Mouse (Mus musculus): ENCODE measurements around the gene Slc25a22. TPM values are rescaled to one million over a fixed set of nuclear protein-coding genes. Genes with fewer than 3 reads are reported as not detected.

The Slc25a22 gene
- polyA plus RNA-seq, 1 experiment, result 16.2 TPM

DNA sequence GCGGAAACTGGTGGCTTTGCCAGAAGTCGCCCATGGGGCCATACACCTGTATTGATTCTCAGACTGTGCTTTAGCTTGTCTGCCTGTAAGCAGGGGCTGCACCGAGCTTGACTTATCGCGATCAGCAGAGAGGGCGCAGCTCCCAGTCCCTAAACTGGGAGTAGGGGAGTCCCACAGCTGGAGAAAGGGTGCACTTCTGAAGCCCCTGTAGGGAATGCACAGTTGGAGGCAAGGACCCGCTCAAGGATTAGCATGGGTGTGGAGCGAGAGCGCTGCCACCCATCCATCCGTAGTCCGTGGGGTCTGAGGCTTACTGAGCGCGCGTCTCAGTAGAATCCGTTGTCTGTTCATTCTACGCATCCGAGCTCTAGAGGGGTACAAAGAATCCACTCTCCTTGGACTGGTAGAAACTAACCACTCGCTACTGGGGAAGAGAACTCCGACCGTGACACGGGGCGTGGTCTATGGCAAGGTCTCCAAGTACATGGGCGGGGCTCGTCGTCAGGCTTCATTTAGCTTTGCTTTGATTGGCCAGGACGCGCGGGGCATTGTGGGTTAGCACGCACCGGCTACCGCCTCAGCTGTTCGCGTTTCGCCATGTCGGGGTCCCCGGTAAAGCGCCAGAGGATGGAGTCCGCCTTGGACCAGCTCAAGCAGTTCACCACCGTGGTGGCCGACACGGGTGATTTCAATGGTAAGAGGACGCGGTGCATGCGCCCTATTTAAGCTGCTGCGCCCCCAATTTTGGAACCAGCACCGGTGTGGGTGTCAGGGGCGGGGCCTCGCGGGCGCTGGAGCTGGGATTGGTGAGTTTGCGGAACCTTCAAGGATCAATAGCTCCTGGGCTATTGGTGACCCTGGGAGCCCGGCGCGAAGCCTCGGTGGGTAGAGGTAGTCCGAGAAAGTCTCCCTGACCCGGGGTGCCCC is 45.8 kb downstream of the Slc25a22 start, which contains the start of gene Taldo1:
Taldo1 (plus strand) TSS at position 575 of the 927 bp plus-strand sequence.
- TF ChIP-seq CTCF (IDR thresholded peaks at IDR 0.05; ENCODE audit: control insufficient read depth, insufficient read depth, insufficient read length), result no peak
- TF ChIP-seq MAX (IDR thresholded peaks at IDR 0.05), result peak; percentile 7
- H3K79me3 ChIP-seq (ENCODE audit: low read depth), result peaks cover 19% of the 10 kb centered on the region
- peak within 1 kb of the TSS; percentile 51 for H3K4me3 ChIP-seq (ENCODE audit: insufficient read depth, poor library complexity, severe bottlenecking)
- peak within 1 kb of the TSS; percentile 85 for H3ac ChIP-seq (ENCODE audit: control insufficient read depth, insufficient read length, low read depth)
- peaks cover 38% of the 10 kb centered on the region for H3K79me2 ChIP-seq (ENCODE audit: control insufficient read depth, insufficient read depth)
- peaks cover 9% of the 10 kb centered on the region for H3K36me3 ChIP-seq (ENCODE audit: control insufficient read depth, insufficient read depth)
- no peaks in the 10 kb centered on the region for H3K27me3 ChIP-seq (ENCODE audit: control insufficient read depth, insufficient read depth, insufficient read length)

DNA sequence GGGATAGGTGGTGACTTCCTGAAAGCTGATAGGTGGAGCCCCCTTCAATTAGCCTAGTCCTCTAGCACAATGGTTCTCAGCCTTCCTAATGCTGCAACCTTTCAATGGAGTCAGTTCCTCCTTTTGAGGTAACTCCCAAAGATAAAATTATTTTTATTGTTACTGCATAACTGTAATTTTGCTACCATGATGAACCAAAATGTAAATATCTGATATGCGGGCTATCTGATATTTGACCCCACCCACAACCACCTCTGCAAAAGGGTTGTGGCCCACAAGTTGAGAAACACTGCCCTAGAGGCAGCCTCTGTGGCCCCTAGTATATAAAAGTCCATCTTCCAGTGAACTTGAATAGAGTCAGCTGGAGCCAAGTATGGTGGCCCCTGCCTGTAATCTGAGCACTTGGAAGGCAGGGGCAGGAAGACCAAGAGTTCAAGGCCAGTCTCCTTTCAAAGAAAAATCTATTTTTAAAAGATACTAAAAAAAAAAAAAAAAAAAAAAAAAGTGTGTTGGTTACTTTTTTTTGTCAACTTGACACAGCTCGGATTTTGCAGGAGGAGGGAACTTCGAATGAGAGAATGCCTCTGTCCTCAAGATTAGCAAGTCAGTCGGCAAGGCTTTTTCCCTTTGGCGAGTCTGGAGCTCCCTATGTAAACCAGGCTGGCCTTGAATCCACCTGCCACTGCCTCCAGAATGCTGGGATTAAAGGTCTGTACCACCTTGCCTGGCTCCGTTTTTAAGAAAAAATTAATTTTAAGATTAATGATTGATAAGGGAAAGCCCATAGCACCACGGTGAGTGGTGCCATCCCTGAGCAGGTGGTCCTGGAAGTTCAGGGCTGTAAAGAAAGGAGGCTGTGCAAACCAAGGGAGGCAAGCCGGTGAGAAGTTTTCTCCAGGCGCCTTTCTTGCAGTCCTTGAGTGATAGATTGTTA is 47.1 kb downstream of the Slc25a22 start:
- Histone ChIP-seq H3K27me3 (ENCODE audit: control insufficient read depth, insufficient read depth, insufficient read length) (no peaks in the 10 kb centered on the region), H3K36me3 (ENCODE audit: control insufficient read depth, insufficient read depth) (no peaks in the 10 kb centered on the region), H3ac (ENCODE audit: control insufficient read depth, insufficient read length, low read depth) (no peak overlapping the region), H3K79me2 (ENCODE audit: control insufficient read depth, insufficient read depth) (peaks cover 31% of the 10 kb centered on the region), H3K79me3 (ENCODE audit: low read depth) (peaks cover 16% of the 10 kb centered on the region), H3K4me3 (ENCODE audit: insufficient read depth, poor library complexity, severe bottlenecking) (no peak overlapping the region)
- TF ChIP-seq USF1 (IDR thresholded peaks at IDR 0.05; ENCODE audit: low read depth), result no peak

GRCm38 (mm10) chr7:141388487-141389109 is 49.1 kb downstream of the Slc25a22 start:
- TF ChIP-seq USF1 (IDR thresholded peaks at IDR 0.05; ENCODE audit: low read depth) (no peak), CTCF (IDR thresholded peaks at IDR 0.05; ENCODE audit: control insufficient read depth, insufficient read depth, insufficient read length) (no peak), CEBPB (IDR thresholded peaks at IDR 0.05; ENCODE audit: low read depth) (no peak), MYOG (IDR thresholded peaks at IDR 0.05; ENCODE audit: control insufficient read depth, extremely low read depth, insufficient read length) (no peak), MYOD1 (IDR thresholded peaks at IDR 0.05; ENCODE audit: control insufficient read depth, insufficient read length, low read depth) (no peak), MAX (IDR thresholded peaks at IDR 0.05) (no peak), FOSL1 (IDR thresholded peaks at IDR 0.05; ENCODE audit: insufficient read depth, low read length, poor library complexity, severe bottlenecking) (no peak)
- no peak overlapping the region for H3K4me3 ChIP-seq (ENCODE audit: insufficient read depth, poor library complexity, severe bottlenecking)

DNA sequence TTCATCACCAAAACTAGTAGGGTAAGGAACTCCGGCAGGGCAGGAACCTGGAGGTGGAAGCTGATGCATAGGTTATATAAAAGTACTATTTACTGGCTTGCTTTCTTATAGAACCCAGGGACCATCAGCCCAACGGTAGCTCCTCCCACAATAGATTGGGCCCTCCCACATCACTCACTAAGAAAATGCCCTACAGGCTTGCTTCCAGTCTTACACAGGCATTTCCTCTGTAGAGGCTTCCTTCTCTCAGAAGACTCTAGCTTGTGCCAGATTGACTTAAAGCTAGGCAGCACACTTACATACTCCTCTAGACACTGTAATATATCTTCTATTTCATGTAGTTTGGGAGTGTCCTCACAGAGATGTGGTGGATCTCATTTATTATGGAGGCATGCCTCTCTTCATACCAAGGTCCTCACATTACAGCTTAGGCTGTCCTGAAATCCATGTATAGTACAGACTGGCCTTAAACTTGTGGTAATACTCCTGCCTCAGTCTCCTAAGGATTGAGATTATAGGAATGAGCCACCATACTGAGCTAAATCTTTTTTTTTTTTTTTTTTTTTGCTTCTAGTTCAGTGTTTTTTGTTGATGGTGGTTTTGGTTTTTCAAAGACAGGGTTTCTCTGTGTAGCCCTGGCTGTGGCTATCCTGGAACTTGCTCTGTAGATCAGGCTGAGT is 49.7 kb downstream of the Slc25a22 start:
- TF ChIP-seq FOSL1 (IDR thresholded peaks at IDR 0.05; ENCODE audit: insufficient read depth, low read length, poor library complexity, severe bottlenecking) (no peak), USF1 (IDR thresholded peaks at IDR 0.05; ENCODE audit: low read depth) (no peak), CEBPB (IDR thresholded peaks at IDR 0.05; ENCODE audit: low read depth) (no peak), CTCF (IDR thresholded peaks at IDR 0.05; ENCODE audit: control insufficient read depth, insufficient read depth, insufficient read length) (no peak), MYOD1 (IDR thresholded peaks at IDR 0.05; ENCODE audit: control insufficient read depth, insufficient read length, low read depth) (no peak), MAX (IDR thresholded peaks at IDR 0.05) (no peak), MYOG (IDR thresholded peaks at IDR 0.05; ENCODE audit: control insufficient read depth, extremely low read depth, insufficient read length) (no peak)
- Histone ChIP-seq H3K79me3 (ENCODE audit: low read depth) (peaks cover 7% of the 10 kb centered on the region), H3K79me2 (ENCODE audit: control insufficient read depth, insufficient read depth) (peaks cover 7% of the 10 kb centered on the region), H3K27me3 (ENCODE audit: control insufficient read depth, insufficient read depth, insufficient read length) (peaks cover 8% of the 10 kb centered on the region), H3ac (ENCODE audit: control insufficient read depth, insufficient read length, low read depth) (no peak overlapping the region), H3K4me3 (ENCODE audit: insufficient read depth, poor library complexity, severe bottlenecking) (no peak overlapping the region), H3K36me3 (ENCODE audit: control insufficient read depth, insufficient read depth) (no peaks in the 10 kb centered on the region)

More at GRCm38 (mm10) chr7:141388487-141389109, 49.1 kb downstream of the Slc25a22 start:
- Histone ChIP-seq H3K79me2 (ENCODE audit: control insufficient read depth, insufficient read depth) (peaks cover 14% of the 10 kb centered on the region), H3K79me3 (ENCODE audit: low read depth) (peaks cover 12% of the 10 kb centered on the region), H3K27me3 (ENCODE audit: control insufficient read depth, insufficient read depth, insufficient read length) (peaks cover 8% of the 10 kb centered on the region), H3ac (ENCODE audit: control insufficient read depth, insufficient read length, low read depth) (no peak overlapping the region), H3K36me3 (ENCODE audit: control insufficient read depth, insufficient read depth) (no peaks in the 10 kb centered on the region)

DNA sequence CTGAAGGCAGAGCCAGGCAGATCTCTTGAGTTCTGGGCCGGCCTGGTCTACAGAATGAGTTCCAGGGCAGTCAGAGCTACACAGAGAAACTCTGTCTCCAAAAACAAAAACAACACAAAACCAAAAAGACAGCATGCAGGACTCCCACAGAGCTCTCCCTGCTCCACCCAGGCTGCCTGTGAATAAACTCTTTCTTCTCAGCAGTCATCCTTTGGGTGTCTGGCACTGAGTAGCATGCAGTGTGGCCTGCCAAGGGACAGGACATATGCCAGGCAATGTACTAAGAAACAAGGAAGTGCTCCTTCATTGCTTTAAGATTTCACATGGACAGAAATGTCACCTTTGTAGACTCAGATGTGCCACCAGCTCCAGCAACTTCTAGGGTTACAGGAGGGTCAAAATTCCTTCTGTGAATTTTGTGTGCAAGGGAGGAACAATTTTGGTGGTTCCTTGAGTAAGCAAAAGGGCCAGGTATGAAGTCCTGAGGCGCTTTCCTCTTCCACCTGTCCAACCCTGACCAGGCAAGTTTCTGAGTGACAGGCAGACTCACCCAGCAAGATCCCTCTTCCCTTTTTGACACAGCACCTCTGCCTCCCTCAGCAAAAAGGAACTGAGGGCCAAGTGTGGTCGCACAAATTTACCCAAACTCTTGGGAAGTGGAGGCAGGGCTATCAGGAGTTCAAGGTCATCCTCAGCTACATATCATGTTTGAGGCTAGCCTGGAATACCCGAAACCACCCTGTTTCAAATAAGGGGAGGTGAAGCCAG is 56.4 kb downstream of the Slc25a22 start:
- Histone ChIP-seq H3K4me3 (ENCODE audit: insufficient read depth, poor library complexity, severe bottlenecking) (no peak overlapping the region), H3K27me3 (ENCODE audit: control insufficient read depth, insufficient read depth, insufficient read length) (peaks cover 16% of the 10 kb centered on the region), H3K36me3 (ENCODE audit: control insufficient read depth, insufficient read depth) (no peaks in the 10 kb centered on the region), H3ac (ENCODE audit: control insufficient read depth, insufficient read length, low read depth) (no peak overlapping the region), H3K79me3 (ENCODE audit: low read depth) (no peaks in the 10 kb centered on the region), H3K79me2 (ENCODE audit: control insufficient read depth, insufficient read depth) (no peaks in the 10 kb centered on the region)
- TF ChIP-seq MYOD1 (IDR thresholded peaks at IDR 0.05; ENCODE audit: control insufficient read depth, insufficient read length, low read depth) (no peak), USF1 (IDR thresholded peaks at IDR 0.05; ENCODE audit: low read depth) (no peak), CTCF (IDR thresholded peaks at IDR 0.05; ENCODE audit: control insufficient read depth, insufficient read depth, insufficient read length) (no peak), MYOG (IDR thresholded peaks at IDR 0.05; ENCODE audit: control insufficient read depth, extremely low read depth, insufficient read length) (no peak), CEBPB (IDR thresholded peaks at IDR 0.05; ENCODE audit: low read depth) (no peak), FOSL1 (IDR thresholded peaks at IDR 0.05; ENCODE audit: insufficient read depth, low read length, poor library complexity, severe bottlenecking) (no peak), MAX (IDR thresholded peaks at IDR 0.05) (no peak)
